Mouse (Mus musculus) hindbrain, embryonic 13.5 days (tissue): ENCODE measurements around the gene Ifnl2. TPM values are rescaled to one million over a fixed set of nuclear protein-coding genes. Genes with fewer than 3 reads are reported as not detected.
"Not testable (repeated sequence)": the region's sequence is repeated elsewhere in the genome, so short reads cannot be mapped to it uniquely, and the experiment has no call there.

Experiments
- ATAC-seq: fragments of 200-750 bp; cut with Nextera tagmentation; 2 replicates; pipeline ENCODE4 v1.8.0; 2017; ENCODE audit warnings: moderate TSS enrichment; ENCODE audit not compliant: low FRiP score
- H3K27ac ChIP-seq: fragments of 300-500 bp; sonication (generic); 2 replicates; pipeline ENCODE4 v1.5.1; 2015; ENCODE audit warnings: inconsistent platforms, mild to moderate bottlenecking, moderate library complexity
- H3K27me3 ChIP-seq: fragments of 300-500 bp; sonication (generic); 2 replicates; pipeline ENCODE4 v1.6.1; 2015; ENCODE audit warnings: mild to moderate bottlenecking, inconsistent platforms
- H3K36me3 ChIP-seq: fragments of 300-500 bp; sonication (generic); 2 replicates; pipeline ENCODE4 v1.6.1; 2015; ENCODE audit warnings: mild to moderate bottlenecking, inconsistent platforms
- H3K4me1 ChIP-seq: fragments of 300-500 bp; sonication (generic); replicated peaks from 2 replicates; pipeline ENCODE4 v1.6.1; 2015; ENCODE audit warnings: inconsistent platforms
- H3K4me2 ChIP-seq: fragments of 300-500 bp; sonication (generic); 2 replicates; pipeline ENCODE4 v1.6.1; 2015; ENCODE audit warnings: inconsistent platforms, mild to moderate bottlenecking, moderate library complexity
- H3K4me3 ChIP-seq: fragments of 300-500 bp; sonication (generic); 2 replicates; pipeline ENCODE4 v1.5.1; 2015; ENCODE audit warnings: mild to moderate bottlenecking, inconsistent platforms
- H3K9ac ChIP-seq: fragments of 300-500 bp; sonication (generic); 2 replicates; pipeline ENCODE4 v1.6.1; 2015; ENCODE audit warnings: mild to moderate bottlenecking, inconsistent platforms
- H3K9me3 ChIP-seq: fragments of 300-500 bp; sonication (generic); 2 replicates; pipeline ENCODE4 v1.6.1; 2016; ENCODE audit warnings: inconsistent platforms
- WGBS: fragments of 180-500 bp; shearing (Covaris S2); methylation state at CpG from one replicate; pipeline ENCODE4 v1.1.7; 2015; 5-methylcytosine and 5-hydroxymethylcytosine counted together
- polyA plus RNA-seq: library from polyadenylated mRNA; unstranded; fragments of >200 nt; fragmentation: Nextera tagmentation; extraction: Ambion mirVana; gene quantifications from 2 replicates; pipeline ENCODE4 v1.2.1, GENCODE M21; 2015

Gene Ifnl2
- polyA plus RNA-seq, 1 experiment from 2014 or later, result not detected

DNA sequence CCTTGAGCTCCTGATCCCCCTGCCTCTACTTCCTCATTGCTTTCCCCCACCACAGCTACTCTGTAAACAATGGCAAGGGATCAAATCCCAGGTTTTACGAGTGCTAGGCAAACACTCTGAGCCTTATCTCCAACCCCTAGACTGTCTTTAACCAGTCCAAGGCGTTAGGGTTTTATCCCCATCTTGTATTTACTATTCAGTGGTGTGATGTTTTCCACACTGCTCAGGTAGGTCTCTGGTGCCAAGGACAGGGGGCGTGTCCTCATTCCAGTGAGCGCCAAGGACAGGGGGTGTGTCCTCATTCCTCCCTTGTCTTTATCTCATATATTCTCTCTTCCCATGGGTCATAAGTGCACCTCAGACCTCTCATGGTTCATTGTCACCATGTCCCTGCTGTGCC lies 30.3 kb upstream of the Ifnl2 start, which contains the start of gene Sycn:
Gene Sycn, plus strand, starts transcription at position 360 of the 400 bp plus-strand sequence.
- 84% methylated on average over 4 of the region's 4 CpGs for WGBS
- Histone ChIP-seq H3K4me1 (peaks cover 11% of the 10 kb centered on the region), H3K4me3 (no peak within 1 kb of the TSS), H3K9me3 (no peaks in the 10 kb centered on the region), H3K27ac (no peak within 1 kb of the TSS), H3K9ac (no peak within 1 kb of the TSS), H3K36me3 (no peaks in the 10 kb centered on the region), H3K27me3 (peaks cover 24% of the 10 kb centered on the region), H3K4me2 (no peak within 1 kb of the TSS)
- no peak for ATAC-seq

DNA sequence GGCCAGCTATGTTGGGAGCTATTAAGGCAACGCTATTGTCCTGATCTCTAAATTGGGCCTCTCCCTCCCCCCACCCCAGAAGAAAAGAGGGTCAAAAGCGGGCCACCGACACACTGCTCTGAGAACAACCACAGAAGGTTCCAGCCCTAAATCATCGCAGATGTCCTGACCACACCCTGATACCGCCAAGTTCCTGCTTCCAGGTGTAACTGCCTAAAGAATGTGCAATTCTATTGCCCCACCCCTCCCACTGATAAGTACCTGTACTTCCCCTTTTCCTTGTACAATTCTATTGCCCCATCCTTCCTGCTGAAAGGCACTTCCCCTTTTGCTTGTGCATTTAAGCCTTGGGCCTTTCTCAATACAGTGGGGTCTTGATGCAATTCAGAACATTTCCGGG lies 28.6 kb upstream of the Ifnl2 start:
- H3K4me3 ChIP-seq, ATAC-seq, H3K27me3 ChIP-seq, H3K4me2 ChIP-seq, H3K36me3 ChIP-seq, H3K9me3 ChIP-seq, H3K27ac ChIP-seq, H3K4me1 ChIP-seq, H3K9ac ChIP-seq: not testable (repeated sequence)
- WGBS, result 95% methylated on average over 6 of the region's 6 CpGs

DNA sequence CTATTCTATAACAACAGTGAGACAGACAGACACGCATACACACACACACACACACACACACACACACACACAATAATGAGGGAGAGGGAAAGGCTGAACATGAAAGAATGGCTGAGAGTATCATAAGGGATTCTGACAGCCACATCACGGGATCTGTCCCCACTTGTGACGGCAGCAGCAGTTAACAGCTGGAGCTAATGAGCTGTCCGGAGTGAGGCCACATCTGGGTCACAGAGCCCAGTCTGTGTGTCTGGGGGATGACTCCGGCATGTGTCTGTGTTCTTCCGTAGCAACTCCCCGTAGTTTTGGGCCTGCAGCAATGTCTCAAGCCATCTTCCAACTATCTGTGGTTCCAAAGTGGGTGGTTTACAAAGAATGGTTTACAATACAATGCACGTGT lies 21.8 kb upstream of the Ifnl2 start:
- ATAC-seq, result no peak
- Histone ChIP-seq H3K4me2 (no peak overlapping the region), H3K4me3 (no peak overlapping the region), H3K27me3 (no peaks in the 10 kb centered on the region), H3K36me3 (no peaks in the 10 kb centered on the region), H3K9me3 (no peaks in the 10 kb centered on the region), H3K4me1 (no peaks in the 10 kb centered on the region), H3K9ac (no peak overlapping the region), H3K27ac (no peak overlapping the region)
- 69% methylated on average over 8 of the region's 8 CpGs for WGBS

DNA sequence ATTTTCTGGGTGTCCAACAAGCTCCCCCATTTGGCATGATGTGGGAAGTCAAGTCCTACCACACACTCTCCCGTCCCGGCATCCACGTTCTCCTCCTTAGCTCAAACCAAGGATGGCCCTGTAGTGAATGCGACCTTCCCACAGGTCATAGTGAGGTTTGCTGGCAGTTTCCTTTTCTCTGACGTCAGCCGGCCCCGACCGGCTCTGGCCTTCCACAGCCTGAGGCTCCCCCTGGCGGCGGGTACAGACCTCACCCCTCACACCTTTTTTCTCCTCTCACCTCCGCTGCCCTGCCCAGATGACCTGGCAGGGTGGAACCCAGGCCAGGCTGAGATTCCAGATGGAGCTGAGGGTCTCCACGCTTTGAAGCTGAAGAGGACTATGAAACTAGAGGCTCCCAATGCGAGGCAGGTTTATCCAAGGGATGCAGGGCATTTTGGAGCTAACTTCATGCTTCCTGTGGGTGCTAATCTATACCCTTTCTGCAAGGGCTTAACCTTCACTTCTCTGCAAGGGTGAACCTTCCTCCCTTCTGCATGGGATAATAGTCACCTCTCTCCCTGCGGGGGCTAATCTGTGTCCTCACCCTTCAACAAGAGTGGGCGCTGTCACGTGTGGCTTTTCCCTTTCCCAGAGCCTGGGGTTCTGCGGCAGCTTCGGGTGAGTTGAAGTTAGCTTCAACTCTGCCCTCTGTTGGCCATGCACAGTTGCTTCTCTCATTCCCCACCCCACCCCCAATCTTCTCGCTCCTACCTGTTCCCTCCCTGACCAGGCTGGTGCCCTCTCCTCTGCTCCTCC lies 17.9 kb upstream of the Ifnl2 start:
- H3K9me3 ChIP-seq, result no peaks in the 10 kb centered on the region
- H3K4me1 ChIP-seq, result no peaks in the 10 kb centered on the region
- no peaks in the 10 kb centered on the region for H3K36me3 ChIP-seq
- no peak overlapping the region for H3K4me2 ChIP-seq
- 8% methylated on average over 19 of the region's 19 CpGs for WGBS
- H3K27me3 ChIP-seq, result no peaks in the 10 kb centered on the region
- H3K27ac ChIP-seq, result no peak overlapping the region
- no peak for ATAC-seq
- no peak overlapping the region for H3K9ac ChIP-seq
- H3K4me3 ChIP-seq, result no peak overlapping the region

GRCm38 (mm10) chr7:28522536-28522935 lies 12.3 kb upstream of the Ifnl2 start, which contains the start of gene Ifnl3:
TSS of gene Ifnl3 (plus strand) at chr7:28522836.
- H3K4me2 ChIP-seq, H3K27me3 ChIP-seq, H3K9ac ChIP-seq, H3K9me3 ChIP-seq, H3K36me3 ChIP-seq, H3K4me1 ChIP-seq, H3K27ac ChIP-seq, H3K4me3 ChIP-seq, ATAC-seq: not testable (repeated sequence)
- 87% methylated on average over 5 of the region's 6 CpGs for WGBS

GRCm38 (mm10) chr7:28511441-28511840 lies 1.2 kb upstream of the Ifnl2 start:
- H3K27me3 ChIP-seq, result 0 out of 2 replicates have a peak, but pooled peaks cover 5% of the 10 kb centered on the region
- no peak overlapping the region for H3K27ac ChIP-seq
- H3K9ac ChIP-seq, result no peak overlapping the region
- no peak overlapping the region for H3K4me2 ChIP-seq
- H3K36me3 ChIP-seq, result no peaks in the 10 kb centered on the region
- no peaks in the 10 kb centered on the region for H3K9me3 ChIP-seq
- H3K4me3 ChIP-seq, result no peak overlapping the region
- no peaks in the 10 kb centered on the region for H3K4me1 ChIP-seq
- 73% methylated on average over 8 of the region's 8 CpGs for WGBS
- ATAC-seq, result no peak

GRCm38 (mm10) chr7:28509121-28509520 lies 1.1 kb downstream of the Ifnl2 start:
- not testable (repeated sequence) for H3K27me3 ChIP-seq, H3K9me3 ChIP-seq, H3K27ac ChIP-seq, H3K36me3 ChIP-seq, H3K9ac ChIP-seq, H3K4me2 ChIP-seq, H3K4me1 ChIP-seq, H3K4me3 ChIP-seq, ATAC-seq
- 67% methylated on average over 2 of the region's 2 CpGs for WGBS

DNA sequence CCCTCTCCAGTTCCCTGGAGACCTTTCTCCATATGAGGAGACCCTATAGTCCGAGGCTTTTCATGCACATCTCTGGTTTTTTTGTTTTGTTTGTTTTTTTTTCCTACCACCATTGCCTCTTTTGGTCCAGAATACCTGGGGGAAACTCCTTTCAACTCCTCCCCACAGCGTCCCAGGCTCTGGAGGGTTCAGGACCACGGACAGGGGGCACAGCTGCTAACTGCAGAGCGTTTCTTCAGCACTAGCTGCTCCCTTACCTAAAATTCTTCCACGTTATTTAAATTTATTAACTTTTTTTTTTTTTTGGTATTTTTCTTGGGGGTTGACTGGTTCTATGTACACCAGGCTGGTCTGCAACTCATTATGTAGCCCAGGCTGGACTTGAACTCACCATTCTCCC lies 4.7 kb downstream of the Ifnl2 start:
- Histone ChIP-seq H3K36me3 (no peaks in the 10 kb centered on the region), H3K4me3 (no peak overlapping the region), H3K4me1 (no peaks in the 10 kb centered on the region), H3K9me3 (0 out of 2 replicates have a peak, but pooled peaks cover 5% of the 10 kb centered on the region), H3K27me3 (0 out of 2 replicates have a peak, but pooled peaks cover 7% of the 10 kb centered on the region), H3K27ac (no peak overlapping the region), H3K9ac (no peak overlapping the region), H3K4me2 (no peak overlapping the region)
- no peak for ATAC-seq
- 8% methylated on average over 5 of the region's 5 CpGs for WGBS

DNA sequence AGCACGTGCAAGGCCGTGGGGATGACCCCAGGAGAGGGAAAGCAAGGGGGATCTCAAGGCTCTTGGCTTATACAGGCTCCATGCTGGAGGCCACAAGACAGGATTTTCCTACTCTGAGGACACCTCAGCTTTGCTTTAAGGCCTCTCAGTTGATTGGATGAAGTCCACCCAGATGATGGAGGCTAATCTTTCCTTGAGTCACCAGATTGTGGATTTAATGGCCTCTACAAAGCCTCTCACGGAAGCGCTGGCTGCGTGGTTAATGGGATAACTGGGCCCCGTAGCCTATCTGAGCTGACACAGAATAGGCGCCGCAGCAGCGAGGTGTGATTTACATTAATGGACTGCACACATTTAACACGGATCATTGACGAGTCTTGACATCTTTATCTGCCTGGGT lies 14.8 kb downstream of the Ifnl2 start:
- Histone ChIP-seq H3K36me3 (no peaks in the 10 kb centered on the region), H3K4me1 (no peaks in the 10 kb centered on the region; the same call in 1 of the 2 replicates), H3K9me3 (no peaks in the 10 kb centered on the region), H3K27me3 (no peaks in the 10 kb centered on the region), H3K4me2 (no peak overlapping the region), H3K9ac (no peak overlapping the region), H3K27ac (no peak overlapping the region), H3K4me3 (no peak overlapping the region)
- ATAC-seq, result no peak
- 67% methylated on average over 11 of the region's 11 CpGs for WGBS

DNA sequence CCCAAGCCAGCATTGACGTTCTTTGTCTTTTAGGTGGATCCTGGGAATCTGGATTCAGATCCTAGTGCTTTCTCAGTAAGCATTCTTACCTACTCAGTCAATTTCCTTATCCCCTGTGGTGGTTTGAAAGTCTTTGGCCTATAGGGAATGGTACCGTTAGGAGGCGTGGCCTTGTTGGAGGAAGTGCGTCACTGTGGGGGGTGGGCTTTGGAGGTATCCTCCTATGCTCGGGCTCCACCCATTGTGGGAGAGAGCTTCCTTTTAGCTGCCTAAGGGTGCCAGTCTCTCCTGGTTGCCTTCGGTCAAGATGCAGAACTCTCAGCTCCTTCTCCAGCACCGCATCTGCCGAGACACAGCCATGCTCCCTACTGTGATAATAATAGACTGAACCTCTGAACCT lies 17.9 kb downstream of the Ifnl2 start:
- Histone ChIP-seq H3K9ac (no peak overlapping the region), H3K4me2 (no peak overlapping the region), H3K4me1 (peaks cover 8% of the 10 kb centered on the region), H3K4me3 (no peak overlapping the region), H3K27me3 (peaks cover 18% of the 10 kb centered on the region; the same call in 1 of the 2 replicates), H3K36me3 (no peaks in the 10 kb centered on the region), H3K27ac (no peak overlapping the region), H3K9me3 (no peaks in the 10 kb centered on the region)
- WGBS, result 89% methylated on average over 8 of the region's 8 CpGs
- no peak for ATAC-seq

- peaks cover 26% of the 10 kb centered on the region; the same call in 1 of the 2 replicates for H3K27me3 ChIP-seq
- ATAC-seq, result no peak
- no peaks in the 10 kb centered on the region for H3K36me3 ChIP-seq
- H3K4me3 ChIP-seq, result no peak overlapping the region
- H3K9me3 ChIP-seq, result no peaks in the 10 kb centered on the region
- no peak overlapping the region for H3K9ac ChIP-seq
- H3K4me1 ChIP-seq, result peaks cover 8% of the 10 kb centered on the region
- WGBS, result 34% methylated on average over 13 of the region's 14 CpGs
- 0 out of 2 replicates have a peak overlapping the region, but pooled peaks have one; percentile 6 for H3K4me2 ChIP-seq
- H3K27ac ChIP-seq, result no peak overlapping the region
Observed at GRCm38 (mm10) chr7:28490903-28491302, 19.4 kb downstream of the Ifnl2 start.

GRCm38 (mm10) chr7:28490410-28490809 lies 19.8 kb downstream of the Ifnl2 start:
- H3K4me3 ChIP-seq, result no peak overlapping the region
- H3K27ac ChIP-seq, result no peak overlapping the region
- peaks cover 26% of the 10 kb centered on the region; the same call in 1 of the 2 replicates for H3K27me3 ChIP-seq
- 4% methylated on average over 10 of the region's 10 CpGs for WGBS
- H3K4me2 ChIP-seq, result 0 out of 2 replicates have a peak overlapping the region, but pooled peaks have one; percentile 6
- H3K4me1 ChIP-seq, result peaks cover 8% of the 10 kb centered on the region; the same call in 1 of the 2 replicates
- ATAC-seq, result no peak
- H3K9me3 ChIP-seq, result no peaks in the 10 kb centered on the region
- H3K9ac ChIP-seq, result no peak overlapping the region
- no peaks in the 10 kb centered on the region for H3K36me3 ChIP-seq

DNA sequence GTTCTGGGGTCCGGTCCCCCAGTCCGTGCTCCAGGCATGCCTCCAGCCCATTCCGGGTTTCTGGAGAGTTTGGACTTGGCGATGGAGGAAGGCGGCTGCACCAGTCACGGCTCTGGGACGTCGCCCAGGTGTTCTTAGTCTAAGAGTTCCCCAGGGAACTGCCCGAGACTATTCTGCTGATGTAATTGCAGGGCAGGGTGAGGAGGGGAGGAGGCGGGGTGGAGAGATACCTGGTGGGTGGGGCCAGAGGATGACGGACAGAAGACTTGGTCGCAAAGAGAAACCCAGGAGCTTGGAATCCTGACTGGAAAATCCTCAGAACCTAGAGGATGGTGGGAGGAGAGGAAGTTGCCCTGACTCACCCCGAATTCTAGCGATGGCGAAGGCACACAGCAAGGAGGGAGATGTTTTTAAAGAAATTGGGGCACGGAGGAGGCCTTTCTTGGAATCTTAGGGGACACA lies 22.2 kb downstream of the Ifnl2 start:
- no peaks in the 10 kb centered on the region for H3K9me3 ChIP-seq
- ATAC-seq, result no peak
- H3K27me3 ChIP-seq, result peaks cover 29% of the 10 kb centered on the region; the same call in 1 of the 2 replicates
- peak overlapping the region; percentile 46 for H3K9ac ChIP-seq
- peak overlapping the region; percentile 15 for H3K4me3 ChIP-seq
- WGBS, result 4% methylated on average over 16 of the region's 16 CpGs
- H3K36me3 ChIP-seq, result no peaks in the 10 kb centered on the region
- H3K4me1 ChIP-seq, result peaks cover 8% of the 10 kb centered on the region; the same call in 1 of the 2 replicates
- no peak overlapping the region for H3K27ac ChIP-seq
- H3K4me2 ChIP-seq, result peak overlapping the region; percentile 49
